Mouse (Mus musculus) liver, adult 2 months (tissue): ENCODE data around the gene Ppp6r3.

Experiments used
- CTCF ChIP-seq: fragments of 200-500 bp; IDR thresholded peaks from 2 replicates; pipeline ENCODE4 v1.5.1; 2011; ENCODE audit warnings: low read depth, low read length, control low read depth
- POLR2A ChIP-seq: fragments of 200-500 bp; IDR thresholded peaks from 2 replicates; pipeline ENCODE4 v1.6.1; 2011; ENCODE audit warnings: low read length, control low read depth; ENCODE audit not compliant: insufficient read depth; ENCODE audit errors: extremely low read depth

GRCm38 (mm10) chr19:3610886-3611285, 35.3 kb upstream of the Ppp6r3 start:
- TF ChIP-seq POLR2A (no peak), CTCF (no peak)
